Mouse (Mus musculus): ENCODE results near the gene Lmo2. TPM values are rescaled to one million over a fixed set of nuclear protein-coding genes. Genes with fewer than 3 reads are reported as not detected.
"Not testable (repeated sequence)": the region's sequence is repeated elsewhere in the genome, so short reads cannot be mapped to it uniquely, and the experiment has no call there.

Lmo2 gene
- polyA plus RNA-seq, 1 experiment: 281 TPM

- Histone ChIP-seq H3K4me1 (ENCODE audit: control insufficient read depth, insufficient read depth, low read length) (peaks cover 33% of the 10 kb centered on the region), H3K4me3 (ENCODE audit: insufficient read depth, low read length) (peak overlapping the region; percentile 70), H3K27ac (ENCODE audit: insufficient read depth, low read depth, low read length) (peak overlapping the region; percentile 91)
- no peak for TF ChIP-seq POLR2A (IDR thresholded peaks at IDR 0.05; ENCODE audit: borderline replicate concordance, low read depth, low read length)
- TF ChIP-seq CTCF (IDR thresholded peaks at IDR 0.05; ENCODE audit: low read depth, low read length): no peak
These were observed 13.2 kb downstream of the Lmo2 start for GRCm38 (mm10) chr2:103970791-103971649.

GRCm38 (mm10) chr2:103971838-103972237 lies 14.1 kb downstream of the Lmo2 start:
- peak overlapping the region; percentile 91 for H3K27ac ChIP-seq (ENCODE audit: insufficient read depth, low read depth, low read length)
- H3K4me1 ChIP-seq (ENCODE audit: control insufficient read depth, insufficient read depth, low read length): peaks cover 26% of the 10 kb centered on the region
- TF ChIP-seq CTCF (IDR thresholded peaks at IDR 0.05; ENCODE audit: low read depth, low read length) (no peak), POLR2A (IDR thresholded peaks at IDR 0.05; ENCODE audit: borderline replicate concordance, low read depth, low read length) (no peak)
- peak overlapping the region; percentile 70 for H3K4me3 ChIP-seq (ENCODE audit: insufficient read depth, low read length)

GRCm38 (mm10) chr2:103975904-103976303 lies 18.1 kb downstream of the Lmo2 start:
- Histone ChIP-seq H3K4me3 (ENCODE audit: insufficient read depth, low read length) (no peak overlapping the region), H3K4me1 (ENCODE audit: control insufficient read depth, insufficient read depth, low read length) (peaks cover 15% of the 10 kb centered on the region), H3K27ac (ENCODE audit: insufficient read depth, low read depth, low read length) (no peak overlapping the region)
- TF ChIP-seq CTCF (IDR thresholded peaks at IDR 0.05; ENCODE audit: low read depth, low read length) (no peak), POLR2A (IDR thresholded peaks at IDR 0.05; ENCODE audit: borderline replicate concordance, low read depth, low read length) (no peak)

GRCm38 (mm10) chr2:103977216-103977615 lies 19.4 kb downstream of the Lmo2 start:
- Histone ChIP-seq H3K4me1 (ENCODE audit: control insufficient read depth, insufficient read depth, low read length) (peaks cover 14% of the 10 kb centered on the region), H3K27ac (ENCODE audit: insufficient read depth, low read depth, low read length) (no peak overlapping the region), H3K4me3 (ENCODE audit: insufficient read depth, low read length) (no peak overlapping the region)
- TF ChIP-seq POLR2A (IDR thresholded peaks at IDR 0.05; ENCODE audit: borderline replicate concordance, low read depth, low read length) (no peak), CTCF (IDR thresholded peaks at IDR 0.05; ENCODE audit: low read depth, low read length) (no peak)

- H3K4me3 ChIP-seq (ENCODE audit: insufficient read depth, low read length): no peak overlapping the region
- peaks cover 10% of the 10 kb centered on the region for H3K4me1 ChIP-seq (ENCODE audit: control insufficient read depth, insufficient read depth, low read length)
- no peak for TF ChIP-seq POLR2A (IDR thresholded peaks at IDR 0.05; ENCODE audit: borderline replicate concordance, low read depth, low read length)
- no peak overlapping the region for H3K27ac ChIP-seq (ENCODE audit: insufficient read depth, low read depth, low read length)
These were observed 19.9 kb downstream of the Lmo2 start for GRCm38 (mm10) chr2:103977716-103978115.

GRCm38 (mm10) chr2:103982250-103982649 lies 24.5 kb downstream of the Lmo2 start:
- peak; percentile 87 for TF ChIP-seq CTCF (IDR thresholded peaks at IDR 0.05; ENCODE audit: low read depth, low read length)
- TF ChIP-seq POLR2A (IDR thresholded peaks at IDR 0.05; ENCODE audit: borderline replicate concordance, low read depth, low read length): no peak
- Histone ChIP-seq H3K4me3 (ENCODE audit: insufficient read depth, low read length) (no peak overlapping the region), H3K27ac (ENCODE audit: insufficient read depth, low read depth, low read length) (no peak overlapping the region), H3K4me1 (ENCODE audit: control insufficient read depth, insufficient read depth, low read length) (no peaks in the 10 kb centered on the region)

GRCm38 (mm10) chr2:103983146-103983545 lies 25.4 kb downstream of the Lmo2 start:
- Histone ChIP-seq H3K4me3 (ENCODE audit: insufficient read depth, low read length) (no peak overlapping the region), H3K27ac (ENCODE audit: insufficient read depth, low read depth, low read length) (no peak overlapping the region), H3K4me1 (ENCODE audit: control insufficient read depth, insufficient read depth, low read length) (no peaks in the 10 kb centered on the region)
- TF ChIP-seq CTCF (IDR thresholded peaks at IDR 0.05; ENCODE audit: low read depth, low read length) (no peak), POLR2A (IDR thresholded peaks at IDR 0.05; ENCODE audit: borderline replicate concordance, low read depth, low read length) (no peak)

- H3K4me1 ChIP-seq (ENCODE audit: control insufficient read depth, insufficient read depth, low read length): not testable (repeated sequence)
These were observed 29.8 kb downstream of the Lmo2 start for GRCm38 (mm10) chr2:103987595-103987994.

GRCm38 (mm10) chr2:103989724-103990123 lies 31.9 kb downstream of the Lmo2 start:
- no peak overlapping the region for H3K27ac ChIP-seq (ENCODE audit: insufficient read depth, low read depth, low read length)
- no peak overlapping the region for H3K4me3 ChIP-seq (ENCODE audit: insufficient read depth, low read length)
- no peaks in the 10 kb centered on the region for H3K4me1 ChIP-seq (ENCODE audit: control insufficient read depth, insufficient read depth, low read length)
- TF ChIP-seq POLR2A (IDR thresholded peaks at IDR 0.05; ENCODE audit: borderline replicate concordance, low read depth, low read length) (no peak), CTCF (IDR thresholded peaks at IDR 0.05; ENCODE audit: low read depth, low read length) (no peak)

More at GRCm38 (mm10) chr2:103987595-103987994, 29.8 kb downstream of the Lmo2 start:
- not testable (repeated sequence) for H3K27ac ChIP-seq (ENCODE audit: insufficient read depth, low read depth, low read length); H3K4me3 ChIP-seq (ENCODE audit: insufficient read depth, low read length)

- TF ChIP-seq CTCF (IDR thresholded peaks at IDR 0.05; ENCODE audit: low read depth, low read length) (no peak), POLR2A (IDR thresholded peaks at IDR 0.05; ENCODE audit: borderline replicate concordance, low read depth, low read length) (no peak)
- no peak overlapping the region for H3K27ac ChIP-seq (ENCODE audit: insufficient read depth, low read depth, low read length)
- H3K4me1 ChIP-seq (ENCODE audit: control insufficient read depth, insufficient read depth, low read length): no peaks in the 10 kb centered on the region
- H3K4me3 ChIP-seq (ENCODE audit: insufficient read depth, low read length): no peak overlapping the region
These were observed 33.5 kb downstream of the Lmo2 start for GRCm38 (mm10) chr2:103991303-103991702.

Measured in bone marrow macrophage, adult 2 months (primary cell).